ENCODE assay signal across 8 mouse cellular contexts in the genomic region with DNA sequence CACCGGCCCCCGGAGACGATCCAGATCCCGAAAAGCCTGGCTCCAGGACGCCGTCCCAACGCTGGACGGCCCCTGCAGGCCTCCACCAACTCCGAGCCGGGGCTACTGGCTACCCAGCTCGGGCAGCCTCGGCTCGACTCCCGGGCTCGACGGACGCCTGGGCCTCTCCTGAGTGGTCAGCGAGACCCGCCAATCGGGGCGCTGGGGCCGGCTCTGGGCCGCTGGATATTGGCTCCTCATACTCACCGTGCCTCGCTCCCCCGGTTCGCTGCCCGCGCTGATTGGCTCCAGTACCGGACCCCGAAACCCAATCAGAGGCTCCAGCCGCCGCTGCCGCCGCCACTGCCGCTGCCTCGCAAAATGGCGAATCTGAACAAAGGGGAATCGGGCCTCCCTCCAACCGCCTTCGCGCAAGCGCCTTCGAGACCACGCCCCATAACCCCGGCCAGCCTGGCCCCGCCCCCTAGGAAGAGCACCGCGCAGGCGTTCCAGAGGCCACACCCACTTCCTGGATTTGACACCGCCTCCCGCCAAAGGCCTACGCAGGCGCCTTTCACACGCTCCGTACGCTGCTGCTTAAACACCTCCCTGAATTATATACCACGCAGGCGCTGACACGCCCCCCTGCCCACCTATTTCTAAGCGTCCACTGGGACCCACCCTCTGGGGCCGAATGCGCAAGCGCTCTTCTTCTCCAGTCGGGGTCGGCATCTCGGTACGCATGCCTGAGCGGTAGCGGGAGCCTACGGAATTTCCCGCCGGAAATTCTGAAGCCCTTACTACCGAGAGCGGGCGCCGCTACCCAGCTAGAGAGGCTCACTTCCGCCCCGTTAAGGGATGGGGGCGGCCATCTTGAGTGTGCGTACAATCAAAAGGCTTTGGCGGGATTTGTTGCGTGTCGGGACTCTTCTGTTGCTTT. TPM values are rescaled to one million over a fixed set of nuclear protein-coding genes. Genes with fewer than 3 reads are reported as not detected.
A peak's percentile ranks its signal among the peaks of the same experiment; 100 is the strongest.
DNase-seq lines count a peak whose midpoint lies in the region; ATAC-seq and TF ChIP-seq lines count a peak whose summit lies in the region.

Gene Nfya, minus strand, starts transcription at position 527 of the 919 bp plus-strand sequence.
Gene Oard1, plus strand, starts transcription at position 635 of the 919 bp plus-strand sequence.

- peak within 1 kb of the TSS; percentile 100 for H3K27ac ChIP-seq in embryonic facial prominence, embryonic 14.5 days (replicated peaks; ENCODE audit: low read depth, low read length)
- peak within 1 kb of the TSS; percentile 95 for H3K27ac ChIP-seq in heart, adult 2 months
- peak within 1 kb of the TSS; percentile 100 for H3K27ac ChIP-seq in limb, embryonic 13.5 days
- H3K27ac ChIP-seq in midbrain, embryonic 16.5 days (ENCODE audit: low read length), result peak within 1 kb of the TSS; percentile 99

- H3K9ac ChIP-seq in embryonic facial prominence, embryonic 14.5 days (ENCODE audit: low read depth, low read length), result peak within 1 kb of the TSS; percentile 100
- H3K9ac ChIP-seq in heart, adult 2 months (ENCODE audit: low read depth, low read length), result peak within 1 kb of the TSS; percentile 85
- peak within 1 kb of the TSS; percentile 99 for H3K9ac ChIP-seq in limb, embryonic 13.5 days
- H3K9ac ChIP-seq in midbrain, embryonic 16.5 days (ENCODE audit: low read depth, low read length), result peak within 1 kb of the TSS; percentile 98

- peak within 1 kb of the TSS; percentile 74 for H3K4me2 ChIP-seq in embryonic facial prominence, embryonic 14.5 days (ENCODE audit: low read depth, low read length)
- H3K4me2 ChIP-seq in limb, embryonic 13.5 days (replicated peaks), result peak within 1 kb of the TSS; percentile 82
- H3K4me2 ChIP-seq in midbrain, embryonic 16.5 days (ENCODE audit: low read length), result peak within 1 kb of the TSS; percentile 90

- no peak; the same call in 1 of the 2 replicates for TF ChIP-seq EP300 in heart, adult 2 months (IDR thresholded peaks at IDR 0.05; ENCODE audit: insufficient read depth, low read depth, low read length)

- no peaks in the 10 kb centered on the region for H3K27me3 ChIP-seq in embryonic facial prominence, embryonic 14.5 days (replicated peaks; ENCODE audit: control insufficient read depth, insufficient read depth, low read length)
- H3K27me3 ChIP-seq in heart, adult 2 months (ENCODE audit: control insufficient read depth, insufficient read depth, low read length), result no peaks in the 10 kb centered on the region
- no peaks in the 10 kb centered on the region for H3K27me3 ChIP-seq in limb, embryonic 13.5 days
- no peaks in the 10 kb centered on the region for H3K27me3 ChIP-seq in midbrain, embryonic 16.5 days (ENCODE audit: control insufficient read depth, insufficient read depth, low read depth, low read length)

- ATAC-seq in embryonic facial prominence, embryonic 14.5 days (ENCODE audit: low read depth), result peak; percentile 97
- ATAC-seq in limb, embryonic 13.5 days (ENCODE audit: low FRiP score, low read depth), result peak; percentile 97
- ATAC-seq in midbrain, embryonic 16.5 days, result peak; percentile 98

- H3K4me3 ChIP-seq in embryonic facial prominence, embryonic 14.5 days (ENCODE audit: low read depth, low read length), result peak within 1 kb of the TSS; percentile 97
- peak within 1 kb of the TSS; percentile 94 for H3K4me3 ChIP-seq in heart, adult 2 months
- peak within 1 kb of the TSS; percentile 87 for H3K4me3 ChIP-seq in limb, embryonic 13.5 days
- peak within 1 kb of the TSS; percentile 86 for H3K4me3 ChIP-seq in midbrain, embryonic 16.5 days (ENCODE audit: low read depth, low read length)

- TF ChIP-seq POLR2A in heart, adult 2 months (IDR thresholded peaks at IDR 0.05; ENCODE audit: insufficient read depth, low read depth, low read length), result peak; percentile 82

- TF ChIP-seq CTCF in heart, adult 2 months (IDR thresholded peaks at IDR 0.05), result no peak; the same call in 1 of the 2 replicates

- H3K36me3 ChIP-seq in embryonic facial prominence, embryonic 14.5 days (ENCODE audit: control insufficient read depth, insufficient read depth, low read length), result 0 out of 2 replicates have a peak, but pooled peaks cover 3% of the 10 kb centered on the region
- H3K36me3 ChIP-seq in heart, adult 2 months (ENCODE audit: control insufficient read depth, insufficient read depth, low read length), result peaks cover 11% of the 10 kb centered on the region
- H3K36me3 ChIP-seq in limb, embryonic 13.5 days, result peaks cover 21% of the 10 kb centered on the region
- no peaks in the 10 kb centered on the region; the same call in 1 of the 2 replicates for H3K36me3 ChIP-seq in midbrain, embryonic 16.5 days (ENCODE audit: control insufficient read depth, insufficient read depth, low read length)

- DNase-seq in 3T3-L1 (ENCODE audit: low read depth, low spot score), result peak; percentile 100
- peak; percentile 98 to 100 for DNase-seq in adrenal gland, postnatal 4 days (ENCODE audit: low spot score in 2 of 2)
- DNase-seq in embryonic facial prominence, embryonic 14.5 days (ENCODE audit: low spot score), result peak; percentile 100
- DNase-seq in heart, adult 2 months, result peak; percentile 99 to 100
- DNase-seq in kidney, adult 8-10 months, result peak; percentile 100
- peak; percentile 100 for DNase-seq in spleen, postnatal 10 days (ENCODE audit: low spot score in 2 of 2)

- H3K4me1 ChIP-seq in embryonic facial prominence, embryonic 14.5 days (ENCODE audit: control insufficient read depth, insufficient read depth, low read length), result peaks cover 20% of the 10 kb centered on the region
- H3K4me1 ChIP-seq in heart, adult 2 months (ENCODE audit: control insufficient read depth, insufficient read depth, low read length), result peaks cover 5% of the 10 kb centered on the region
- H3K4me1 ChIP-seq in limb, embryonic 13.5 days, result peaks cover 31% of the 10 kb centered on the region
- H3K4me1 ChIP-seq in midbrain, embryonic 16.5 days (ENCODE audit: control insufficient read depth, insufficient read depth, low read length), result peaks cover 20% of the 10 kb centered on the region

- intact Hi-C loops in heart, adult 2 months (cut with DNase I), result loop anchor here (2.0 kb wide), 1 partner anchor 17 kb away; no protein-coding TSS in a partner anchor

- WGBS in embryonic facial prominence, embryonic 14.5 days, result under 1% methylated on average over 40 of the region's 84 CpGs
- WGBS in heart, adult 2 months, result under 1% methylated on average over 83 of the region's 84 CpGs
- under 1% methylated on average over 83 of the region's 84 CpGs for WGBS in limb, embryonic 13.5 days
- under 1% methylated on average over 84 of the region's 84 CpGs for WGBS in midbrain, embryonic 16.5 days

- H3K79me2 ChIP-seq in heart, adult 2 months (replicated peaks; ENCODE audit: control insufficient read depth, insufficient read depth, low read length), result peaks cover 5% of the 10 kb centered on the region

- H3K9me3 ChIP-seq in embryonic facial prominence, embryonic 14.5 days (ENCODE audit: control insufficient read depth, low read length), result no peaks in the 10 kb centered on the region
- no peaks in the 10 kb centered on the region for H3K9me3 ChIP-seq in limb, embryonic 13.5 days
- no peaks in the 10 kb centered on the region for H3K9me3 ChIP-seq in midbrain, embryonic 16.5 days (replicated peaks; ENCODE audit: control insufficient read depth, low read length, poor library complexity, severe bottlenecking)

RNA-seq across cellular contexts. Expression of gene Nfya, which starts in this region (rescaled TPM):
- total RNA-seq in adrenal gland, postnatal 4 days (2021), result 10 to 100 TPM; 28.3 to 35.4 TPM
- 16.2 and 16.7 TPM in 2 replicates for polyA plus RNA-seq in embryonic facial prominence, embryonic 14.5 days (2014; fragmentation: Nextera tagmentation; extraction: Ambion mirVana)
- 10 to 100 TPM; 14.7 to 21.2 TPM for total RNA-seq in heart, adult 2 months (2021)
- polyA plus RNA-seq in heart, adult 2 months (2012; rRNA removed), result 33.1 and 41.9 TPM in 2 replicates
- polyA plus RNA-seq in limb, embryonic 13.5 days (2015; fragmentation: Nextera tagmentation; extraction: Ambion mirVana), result 16.7 and 17.2 TPM in 2 replicates
- polyA plus RNA-seq in midbrain, embryonic 16.5 days (2015; fragmentation: Nextera tagmentation; extraction: Ambion mirVana), result 10.7 and 11.1 TPM in 2 replicates

RNA-seq across cellular contexts. Expression of gene Oard1, which starts in this region (rescaled TPM):
- 10 to 100 TPM; 25.6 to 26.9 TPM for total RNA-seq in adrenal gland, postnatal 4 days (2021)
- 38.1 and 45.7 TPM in 2 replicates for polyA plus RNA-seq in embryonic facial prominence, embryonic 14.5 days (2014; fragmentation: Nextera tagmentation; extraction: Ambion mirVana)
- 10 to 100 TPM; 15.5 to 21.6 TPM for total RNA-seq in heart, adult 2 months (2021)
- polyA plus RNA-seq in heart, adult 2 months (2012; rRNA removed), result 8.6 and 20.5 TPM in 2 replicates
- 52.5 and 56.6 TPM in 2 replicates for polyA plus RNA-seq in limb, embryonic 13.5 days (2015; fragmentation: Nextera tagmentation; extraction: Ambion mirVana)
- polyA plus RNA-seq in midbrain, embryonic 16.5 days (2015; fragmentation: Nextera tagmentation; extraction: Ambion mirVana), result 32.7 and 36.4 TPM in 2 replicates

Comparison
In these comparisons a context has a peak if more than half of its experiments do, and no peak if none do; other contexts are left out.
1. Peak in every context shown above with its lines: DNase-seq, ATAC-seq, H3K4me3 ChIP-seq and H3K27ac ChIP-seq.